Mouse (Mus musculus): ENCODE measurements around the gene Uck2.

DNA sequence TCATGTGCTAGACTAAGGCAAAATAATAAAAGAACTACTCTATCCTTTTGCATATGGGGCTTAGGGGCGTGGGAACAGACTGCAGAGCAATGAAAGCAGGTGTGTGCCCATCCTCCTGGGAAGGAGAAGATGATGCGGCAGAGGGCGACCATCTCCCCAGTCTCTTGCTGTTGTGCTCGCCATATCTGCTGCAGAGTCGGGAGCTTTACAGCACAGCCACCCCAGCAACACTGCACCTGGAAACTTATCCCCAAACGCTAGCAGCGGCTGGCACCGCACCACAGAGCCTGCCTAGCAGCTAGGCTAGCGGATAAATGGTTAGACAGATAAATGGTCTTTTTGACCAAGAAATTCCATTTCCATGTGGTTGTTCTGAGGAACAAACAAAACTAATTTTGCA, 37.2 kb downstream of the Uck2 start:
- TF ChIP-seq POLR2A (IDR thresholded peaks at IDR 0.05; ENCODE audit: insufficient read length, low read depth) (no peak), TCF12 (IDR thresholded peaks at IDR 0.05; ENCODE audit: insufficient read depth, poor library complexity, severe bottlenecking) (no peak), TCF3 (IDR thresholded peaks at IDR 0.05; ENCODE audit: insufficient read length, low read depth) (no peak), USF1 (IDR thresholded peaks at IDR 0.05; ENCODE audit: low read depth) (no peak), E2F4 (IDR thresholded peaks at IDR 0.05; ENCODE audit: insufficient read depth) (no peak), CEBPB (IDR thresholded peaks at IDR 0.05; ENCODE audit: insufficient read depth, poor library complexity, severe bottlenecking) (no peak), MYOD1 (IDR thresholded peaks at IDR 0.05; ENCODE audit: control insufficient read depth in 1 of 3, insufficient read length in 2 of 3, low read depth in 2 of 3) (no peak), POLR2AphosphoS2 (IDR thresholded peaks at IDR 0.05; ENCODE audit: insufficient read length, low read depth) (no peak), REST (IDR thresholded peaks at IDR 0.05; ENCODE audit: insufficient read depth, insufficient read length) (no peak), SRF (IDR thresholded peaks at IDR 0.05; ENCODE audit: control insufficient read depth, insufficient read length, low read depth) (no peak)
